Mouse (Mus musculus) CD8-positive naive resting alpha-beta T cell, adult 2 months (primary cell): ENCODE data around the gene Pdhb.
"Not testable (repeated sequence)": the region's sequence is repeated elsewhere in the genome, so short reads cannot be mapped to it uniquely, and the experiment has no call there.

ENCODE experiments used
- DNase-seq, 2 experiments: peaks; one replicate each; pipeline ENCODE4 v3.0.0; 2022; ENCODE audit warnings: low read depth in 2 of 2, low spot score in 2 of 2

The Pdhb gene

GRCm38 (mm10) chr14:8139724-8140710 lies 32.8 kb downstream of the Pdhb start:
- DNase-seq, result no peak

DNA sequence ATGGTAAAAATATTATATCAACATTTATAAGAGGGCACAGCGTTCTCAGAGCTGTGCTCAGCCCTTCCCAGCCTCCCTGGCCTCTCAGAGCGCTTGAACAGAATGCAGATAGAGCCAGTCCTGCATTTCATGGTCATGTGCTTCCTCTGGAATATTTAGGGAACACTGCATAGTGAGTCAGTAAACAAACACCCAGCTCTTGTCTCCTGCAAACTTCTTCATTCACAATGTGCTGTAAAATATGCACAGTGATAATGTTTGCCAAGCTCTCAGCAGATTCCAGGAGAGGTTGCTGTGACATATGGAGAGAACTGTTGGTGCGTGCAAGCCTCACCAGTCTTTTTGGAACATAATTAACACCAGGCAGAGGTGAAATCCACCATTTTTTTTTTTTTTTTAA lies 37.7 kb downstream of the Pdhb start:
- DNase-seq, result no peak

- no peak for DNase-seq
These were observed 38.6 kb downstream of the Pdhb start for GRCm38 (mm10) chr14:8134234-8134633.

GRCm38 (mm10) chr14:8132789-8133188 lies 40.0 kb downstream of the Pdhb start:
- no peak for DNase-seq

DNA sequence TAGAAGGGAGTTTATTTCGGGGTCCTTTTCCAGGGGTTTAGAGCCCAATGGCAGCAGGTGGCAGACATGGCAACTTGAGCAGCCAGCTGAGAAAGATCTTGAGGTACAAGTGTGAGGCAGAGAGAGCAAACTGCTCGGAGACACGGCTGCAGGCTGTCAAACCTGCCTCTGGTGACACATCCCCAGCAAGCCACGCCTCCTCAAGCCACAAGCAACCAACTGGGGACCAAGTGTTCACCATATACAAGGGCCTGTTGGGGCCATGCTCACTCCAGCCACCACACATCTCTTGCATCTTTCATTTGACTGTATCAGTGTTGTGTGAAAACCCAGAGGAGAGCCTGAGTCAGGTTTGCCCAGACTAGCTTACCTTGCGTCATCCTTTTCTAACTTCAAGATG lies 44.9 kb downstream of the Pdhb start:
- no peak for DNase-seq

GRCm38 (mm10) chr14:8124046-8124881 lies 48.6 kb downstream of the Pdhb start:
- DNase-seq, result no peak

DNA sequence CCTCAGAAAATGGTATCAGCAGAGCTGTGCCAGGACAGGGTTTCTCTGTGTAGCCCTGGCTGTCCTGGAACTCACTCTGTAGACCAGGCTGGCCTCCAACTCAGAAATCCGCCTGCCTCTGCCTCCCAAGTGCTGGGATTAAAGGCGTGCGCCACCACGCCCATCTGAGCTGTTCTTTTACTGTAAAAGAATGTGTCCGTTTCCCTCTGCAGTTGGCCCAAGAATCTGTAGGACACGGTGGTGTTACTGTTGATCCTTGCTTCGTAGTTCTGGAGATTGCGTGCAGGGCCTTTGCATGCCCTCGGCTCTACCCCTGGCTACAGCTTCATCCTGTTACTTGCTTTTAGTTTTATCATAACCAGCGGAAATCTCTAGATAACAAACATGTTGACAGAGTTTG lies 49.2 kb downstream of the Pdhb start:
- DNase-seq, result not testable (repeated sequence)

DNA sequence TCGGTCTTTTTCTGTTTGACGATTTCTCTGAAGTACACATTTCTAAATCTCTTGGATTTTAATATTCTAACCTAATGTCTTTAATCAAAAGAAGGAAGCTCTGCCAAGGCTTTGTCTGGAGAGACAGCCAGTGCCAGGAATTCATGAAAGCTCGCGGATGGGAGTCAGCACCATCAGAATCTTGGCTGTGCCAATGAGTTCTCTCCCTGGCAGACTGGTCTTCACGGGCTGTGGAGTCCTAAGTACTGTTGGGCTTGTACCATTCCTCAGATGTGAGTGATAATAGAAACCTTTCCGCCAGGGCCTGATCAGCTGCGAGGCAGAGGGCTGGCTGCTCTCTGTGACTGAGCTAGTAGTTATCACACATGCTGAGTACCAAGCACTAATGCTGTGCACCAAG lies 49.7 kb downstream of the Pdhb start:
- DNase-seq, result no peak

GRCm38 (mm10) chr14:8119904-8120303 lies 52.9 kb downstream of the Pdhb start:
- DNase-seq, result no peak

GRCm38 (mm10) chr14:8119454-8119853 lies 53.4 kb downstream of the Pdhb start:
- DNase-seq, result no peak

DNA sequence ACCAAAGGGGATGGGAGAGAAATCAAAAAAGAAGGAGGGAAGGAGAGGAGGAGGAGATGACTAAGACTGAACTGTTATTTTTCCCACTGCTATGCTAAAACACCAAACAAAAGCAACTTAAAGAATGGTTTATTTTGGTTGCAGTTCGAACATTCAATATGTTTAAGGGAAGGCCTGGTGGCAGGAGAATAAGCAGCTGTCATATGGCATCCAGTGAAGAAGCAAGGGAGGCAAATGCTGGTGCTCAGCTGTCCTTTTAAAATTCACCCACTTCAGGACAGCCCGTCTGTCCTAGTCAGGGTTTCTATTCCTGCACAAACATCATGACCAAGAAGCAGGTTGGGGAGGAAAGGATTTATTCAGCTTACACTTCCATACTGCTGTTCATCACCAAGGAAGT lies 55.5 kb downstream of the Pdhb start:
- DNase-seq, result no peak
